In genomic region chr3:88914384-88914810, GRCm38 (mm10) we compare ENCODE assay signal across 8 mouse cellular contexts. TPM values are rescaled to one million over a fixed set of nuclear protein-coding genes. Genes with fewer than 3 reads are reported as not detected.
DNase-seq lines count a peak whose midpoint lies in the region; ATAC-seq and TF ChIP-seq lines count a peak whose summit lies in the region.

No protein-coding gene starts in this region.

- H3K36me3 ChIP-seq in embryonic facial prominence, embryonic 13.5 days, result peaks cover 33% of the 10 kb centered on the region
- peaks cover 12% of the 10 kb centered on the region; the same call in 1 of the 2 replicates for H3K36me3 ChIP-seq in intestine, embryonic 16.5 days (ENCODE audit: control insufficient read depth, insufficient read depth, low read length)
- H3K36me3 ChIP-seq in neural tube, embryonic 11.5 days (ENCODE audit: control insufficient read depth, insufficient read depth, low read length), result peaks cover 14% of the 10 kb centered on the region

- no peaks in the 10 kb centered on the region for H3K9me3 ChIP-seq in embryonic facial prominence, embryonic 13.5 days
- no peaks in the 10 kb centered on the region for H3K9me3 ChIP-seq in intestine, embryonic 16.5 days (ENCODE audit: control insufficient read depth, low read length)
- H3K9me3 ChIP-seq in neural tube, embryonic 11.5 days (ENCODE audit: control insufficient read depth, low read length), result no peaks in the 10 kb centered on the region

- no peaks in the 10 kb centered on the region for H3K27me3 ChIP-seq in embryonic facial prominence, embryonic 13.5 days
- H3K27me3 ChIP-seq in intestine, embryonic 16.5 days (replicated peaks; ENCODE audit: control insufficient read depth, insufficient read depth, low read length), result no peaks in the 10 kb centered on the region
- no peaks in the 10 kb centered on the region for H3K27me3 ChIP-seq in neural tube, embryonic 11.5 days (ENCODE audit: control insufficient read depth, insufficient read depth, low read length)

- peak overlapping the region; percentile 96 for H3K4me3 ChIP-seq in layer of hippocampus, adult 2 months
- peak overlapping the region; percentile 78 for H3K4me3 ChIP-seq in embryonic facial prominence, embryonic 13.5 days
- H3K4me3 ChIP-seq in intestine, embryonic 16.5 days (ENCODE audit: low read length), result peak overlapping the region; percentile 72
- H3K4me3 ChIP-seq in neural tube, embryonic 11.5 days (ENCODE audit: low read depth, low read length), result peak overlapping the region; percentile 75

- ATAC-seq in embryonic facial prominence, embryonic 13.5 days (ENCODE audit: insufficient number of reproducible peaks, insufficient read depth, low FRiP score, low TSS enrichment, low read depth), result no peak
- ATAC-seq in intestine, embryonic 16.5 days, result peak; percentile 11; the same call in 1 of the 2 replicates
- ATAC-seq in neural tube, embryonic 11.5 days (ENCODE audit: insufficient read depth, low FRiP score, low TSS enrichment), result no peak

- DNase-seq in layer of hippocampus, adult 2 months (ENCODE audit: low spot score in 2 of 2), result no peak
- no peak for DNase-seq in layer of hippocampus, postnatal 10 days (ENCODE audit: low spot score in 2 of 2)
- DNase-seq in neural tube, embryonic 11.5 days (ENCODE audit: low spot score), result no peak
- DNase-seq in B cell, adult 2 months, result no peak
- no peak for DNase-seq in embryo, embryonic 11 days
- no peak for DNase-seq in adrenal gland, adult (ENCODE audit: inconsistent age in 2 of 2, low spot score in 1 of 2)

- peak overlapping the region; percentile 82 for H3K9ac ChIP-seq in embryonic facial prominence, embryonic 13.5 days
- H3K9ac ChIP-seq in intestine, embryonic 16.5 days (ENCODE audit: low read depth, low read length), result peak overlapping the region; percentile 82
- H3K9ac ChIP-seq in neural tube, embryonic 11.5 days (ENCODE audit: low read length), result peak overlapping the region; percentile 71

- no peak for TF ChIP-seq CTCF in layer of hippocampus, adult 2 months (conservative IDR thresholded peaks at IDR 0.05)

- peak overlapping the region; percentile 73 for H3K4me2 ChIP-seq in embryonic facial prominence, embryonic 13.5 days
- H3K4me2 ChIP-seq in intestine, embryonic 16.5 days (ENCODE audit: low read depth, low read length), result peak overlapping the region; percentile 78
- peak overlapping the region; percentile 83 for H3K4me2 ChIP-seq in neural tube, embryonic 11.5 days (ENCODE audit: low read depth)

- peaks cover 17% of the 10 kb centered on the region for H3K4me1 ChIP-seq in embryonic facial prominence, embryonic 13.5 days
- H3K4me1 ChIP-seq in intestine, embryonic 16.5 days (ENCODE audit: control insufficient read depth, insufficient read depth, low read length), result peaks cover 6% of the 10 kb centered on the region
- no peaks in the 10 kb centered on the region; the same call in 1 of the 2 replicates for H3K4me1 ChIP-seq in neural tube, embryonic 11.5 days (ENCODE audit: control insufficient read depth, insufficient read depth, low read length)

- 27% methylated on average over 8 of the region's 8 CpGs for WGBS in embryonic facial prominence, embryonic 13.5 days
- 25% methylated on average over 8 of the region's 8 CpGs for WGBS in intestine, embryonic 16.5 days
- WGBS in neural tube, embryonic 11.5 days, result 34% methylated on average over 8 of the region's 8 CpGs

- H3K27ac ChIP-seq in layer of hippocampus, adult 2 months, result peak overlapping the region; percentile 94
- peak overlapping the region; percentile 86 for H3K27ac ChIP-seq in embryonic facial prominence, embryonic 13.5 days
- H3K27ac ChIP-seq in intestine, embryonic 16.5 days (ENCODE audit: low read length), result peak overlapping the region; percentile 90
- H3K27ac ChIP-seq in neural tube, embryonic 11.5 days (ENCODE audit: low read depth, low read length), result peak overlapping the region; percentile 64

RNA-seq across cellular contexts. Expression of gene Msto1, which starts 0.6 kb away (rescaled TPM):
- total RNA-seq in layer of hippocampus, adult 2 months (2021), result 10 to 100 TPM; 22.5 to 25.0 TPM
- total RNA-seq in layer of hippocampus, postnatal 10 days (2021), result 10 to 100 TPM; 31.1 to 32.9 TPM
- polyA plus RNA-seq in embryonic facial prominence, embryonic 13.5 days (2015; fragmentation: Nextera tagmentation; extraction: Ambion mirVana), result 40.7 and 43.2 TPM in 2 replicates
- polyA plus RNA-seq in intestine, embryonic 16.5 days (2015; fragmentation: Nextera tagmentation; extraction: Ambion mirVana), result 43.4 and 45.6 TPM in 2 replicates
- 55.5 and 56.4 TPM in 2 replicates for polyA plus RNA-seq in neural tube, embryonic 11.5 days (2014; fragmentation: Nextera tagmentation; extraction: Ambion mirVana)

RNA-seq across cellular contexts. Expression of gene Ash1l, which starts 36.0 kb away (rescaled TPM):
- total RNA-seq in layer of hippocampus, adult 2 months (2021), result 10 to 100 TPM; 88.9 to 94.5 TPM
- 10 to 100 TPM; 61.2 to 61.5 TPM for total RNA-seq in layer of hippocampus, postnatal 10 days (2021)
- polyA plus RNA-seq in embryonic facial prominence, embryonic 13.5 days (2015; fragmentation: Nextera tagmentation; extraction: Ambion mirVana), result 29.4 and 30.6 TPM in 2 replicates
- polyA plus RNA-seq in intestine, embryonic 16.5 days (2015; fragmentation: Nextera tagmentation; extraction: Ambion mirVana), result 13.1 and 13.8 TPM in 2 replicates
- polyA plus RNA-seq in neural tube, embryonic 11.5 days (2014; fragmentation: Nextera tagmentation; extraction: Ambion mirVana), result 12.3 and 13.8 TPM in 2 replicates

RNA-seq across cellular contexts. Expression of gene Dap3, which starts 36.6 kb away (rescaled TPM):
- total RNA-seq in layer of hippocampus, adult 2 months (2021), result 100 to 1,000 TPM; 107 to 108 TPM
- total RNA-seq in layer of hippocampus, postnatal 10 days (2021), result 100 to 1,000 TPM in 1 of 2 experiments, 10 to 100 TPM in 1; 100.0 to 115 TPM
- 147 and 158 TPM in 2 replicates for polyA plus RNA-seq in embryonic facial prominence, embryonic 13.5 days (2015; fragmentation: Nextera tagmentation; extraction: Ambion mirVana)
- polyA plus RNA-seq in intestine, embryonic 16.5 days (2015; fragmentation: Nextera tagmentation; extraction: Ambion mirVana), result 162 and 165 TPM in 2 replicates
- 165 and 168 TPM in 2 replicates for polyA plus RNA-seq in neural tube, embryonic 11.5 days (2014; fragmentation: Nextera tagmentation; extraction: Ambion mirVana)
